Mouse (Mus musculus) gastrocnemius, postnatal 10 days (tissue): ENCODE data around the gene Bicd1. TPM values are rescaled to one million over a fixed set of nuclear protein-coding genes. Genes with fewer than 3 reads are reported as not detected.
"Not testable (repeated sequence)": the region's sequence is repeated elsewhere in the genome, so short reads cannot be mapped to it uniquely, and the experiment has no call there.

ENCODE experiments used
- DNase-seq: peaks from one replicate; pipeline ENCODE4 v3.0.0; 2021; ENCODE audit warnings: mixed read lengths
- long read RNA-seq, 2 experiments: library from polyadenylated mRNA; stranded (forward); transcript quantifications; one replicate each; pipeline ENCODE4 v2.0.0; 2021
- total RNA-seq, 2 experiments: library from RNA; stranded (reverse); gene quantifications; 2 replicates each; pipeline ENCODE4 v1.2.3; 2021

Bicd1 gene
- 1 to 10 TPM; 1.2 to 1.7 TPM for total RNA-seq
- long read RNA-seq, experiment 1, result 0 reads
- long read RNA-seq, experiment 2, result 0 reads

- DNase-seq, result peak; percentile 39
These were observed at the start of gene Bicd1 for GRCm38 (mm10) chr6:149408833-149409332. Bicd1 (plus strand) TSS chr6:149408886.

- DNase-seq, result not testable (repeated sequence)
These were observed 46.2 kb upstream of the Bicd1 start for GRCm38 (mm10) chr6:149362533-149362932.

- DNase-seq, result not testable (repeated sequence)
These were observed 42.7 kb upstream of the Bicd1 start for GRCm38 (mm10) chr6:149365975-149366374.

- no peak for DNase-seq
These were observed 42.3 kb upstream of the Bicd1 start for GRCm38 (mm10) chr6:149366403-149366802.

- DNase-seq, result peak; percentile 52
These were observed 33.7 kb upstream of the Bicd1 start for GRCm38 (mm10) chr6:149374986-149375457.

GRCm38 (mm10) chr6:149383531-149383930 is 25.2 kb upstream of the Bicd1 start:
- DNase-seq, result no peak

- DNase-seq, result no peak
These were observed 22.3 kb upstream of the Bicd1 start for GRCm38 (mm10) chr6:149386389-149386788.

- DNase-seq, result not testable (repeated sequence)
These were observed 19.1 kb upstream of the Bicd1 start for GRCm38 (mm10) chr6:149389626-149390025.

- no peak for DNase-seq
These were observed 9.3 kb upstream of the Bicd1 start for GRCm38 (mm10) chr6:149399396-149399795.

GRCm38 (mm10) chr6:149409341-149409740 is 655 bp downstream of the Bicd1 start:
- no peak for DNase-seq

GRCm38 (mm10) chr6:149409845-149410244 is 1.2 kb downstream of the Bicd1 start:
- DNase-seq, result no peak

- DNase-seq, result no peak
These were observed 4.6 kb downstream of the Bicd1 start for GRCm38 (mm10) chr6:149413256-149413655.

- no peak for DNase-seq
These were observed 16.1 kb downstream of the Bicd1 start for GRCm38 (mm10) chr6:149424748-149425147.

- no peak for DNase-seq
These were observed 30.5 kb downstream of the Bicd1 start for GRCm38 (mm10) chr6:149439140-149439539.

- DNase-seq, result no peak
These were observed 34.2 kb downstream of the Bicd1 start for GRCm38 (mm10) chr6:149442884-149443283.

- no peak for DNase-seq
These were observed 37.2 kb downstream of the Bicd1 start for GRCm38 (mm10) chr6:149445854-149446253.

GRCm38 (mm10) chr6:149457324-149457723 is 48.6 kb downstream of the Bicd1 start:
- DNase-seq, result no peak

GRCm38 (mm10) chr6:149460971-149461370 is 52.3 kb downstream of the Bicd1 start:
- no peak for DNase-seq

- DNase-seq, result no peak
These were observed 62.8 kb downstream of the Bicd1 start for GRCm38 (mm10) chr6:149471477-149471876.

- DNase-seq, result not testable (repeated sequence)
These were observed 63.8 kb downstream of the Bicd1 start for GRCm38 (mm10) chr6:149472441-149472840.

- not testable (repeated sequence) for DNase-seq
These were observed 73.2 kb downstream of the Bicd1 start for GRCm38 (mm10) chr6:149481868-149482267.

GRCm38 (mm10) chr6:149494662-149495061 is 86.0 kb downstream of the Bicd1 start:
- DNase-seq, result no peak

GRCm38 (mm10) chr6:149495925-149496324 is 87.2 kb downstream of the Bicd1 start:
- no peak for DNase-seq

GRCm38 (mm10) chr6:149565720-149566498 is 157.2 kb downstream of the Bicd1 start:
- peak; percentile 2 for DNase-seq
